Mouse (Mus musculus): ENCODE data around the gene Taf1c. TPM values are rescaled to one million over a fixed set of nuclear protein-coding genes. Genes with fewer than 3 reads are reported as not detected.

Taf1c gene
- polyA plus RNA-seq (2012; ENCODE audit: insufficient read depth, insufficient read length, missing spikeins), result 7.1 TPM in 2 replicates

- Histone ChIP-seq H3K4me1 (ENCODE audit: control insufficient read depth, insufficient read depth, low read length) (peaks cover 7% of the 10 kb centered on the region), H3K4me3 (ENCODE audit: insufficient read depth, low read length) (peak within 1 kb of the TSS; percentile 86), H3K27ac (ENCODE audit: insufficient read depth, low read depth, low read length) (peak within 1 kb of the TSS; percentile 53)
- no peak for TF ChIP-seq POLR2A (IDR thresholded peaks at IDR 0.05; ENCODE audit: borderline replicate concordance, low read depth, low read length)
- TF ChIP-seq CTCF (IDR thresholded peaks at IDR 0.05; ENCODE audit: low read depth, low read length), result peak; percentile 29; the same call in 1 of the 2 replicates
Measured at GRCm38 (mm10) chr8:119604996-119605395, at the start of gene Taf1c. Gene Taf1c, minus strand, starts transcription at chr8:119605222.

GRCm38 (mm10) chr8:119651324-119651723 is 46.3 kb upstream of the Taf1c start:
- H3K4me1 ChIP-seq (ENCODE audit: control insufficient read depth, insufficient read depth, low read length), result no peaks in the 10 kb centered on the region
- no peak overlapping the region for H3K4me3 ChIP-seq (ENCODE audit: insufficient read depth, low read length)
- H3K27ac ChIP-seq (ENCODE audit: insufficient read depth, low read depth, low read length), result no peak overlapping the region
- no peak for TF ChIP-seq CTCF (IDR thresholded peaks at IDR 0.05; ENCODE audit: low read depth, low read length)
- TF ChIP-seq POLR2A (IDR thresholded peaks at IDR 0.05; ENCODE audit: borderline replicate concordance, low read depth, low read length), result no peak

- Histone ChIP-seq H3K4me1 (ENCODE audit: control insufficient read depth, insufficient read depth, low read length) (no peaks in the 10 kb centered on the region), H3K4me3 (ENCODE audit: insufficient read depth, low read length) (no peak overlapping the region)
Measured at GRCm38 (mm10) chr8:119646846-119647245, 41.8 kb upstream of the Taf1c start.

GRCm38 (mm10) chr8:119646197-119646596 is 41.2 kb upstream of the Taf1c start:
- Histone ChIP-seq H3K27ac (ENCODE audit: insufficient read depth, low read depth, low read length) (no peak overlapping the region), H3K4me1 (ENCODE audit: control insufficient read depth, insufficient read depth, low read length) (no peaks in the 10 kb centered on the region), H3K4me3 (ENCODE audit: insufficient read depth, low read length) (no peak overlapping the region)
- TF ChIP-seq CTCF (IDR thresholded peaks at IDR 0.05; ENCODE audit: low read depth, low read length) (no peak), POLR2A (IDR thresholded peaks at IDR 0.05; ENCODE audit: borderline replicate concordance, low read depth, low read length) (no peak)

More at GRCm38 (mm10) chr8:119646846-119647245, 41.8 kb upstream of the Taf1c start:
- TF ChIP-seq CTCF (IDR thresholded peaks at IDR 0.05; ENCODE audit: low read depth, low read length), result no peak
- no peak for TF ChIP-seq POLR2A (IDR thresholded peaks at IDR 0.05; ENCODE audit: borderline replicate concordance, low read depth, low read length)
- H3K27ac ChIP-seq (ENCODE audit: insufficient read depth, low read depth, low read length), result no peak overlapping the region

- Histone ChIP-seq H3K27ac (ENCODE audit: insufficient read depth, low read depth, low read length) (no peak overlapping the region), H3K4me3 (ENCODE audit: insufficient read depth, low read length) (no peak overlapping the region), H3K4me1 (ENCODE audit: control insufficient read depth, insufficient read depth, low read length) (no peaks in the 10 kb centered on the region)
- TF ChIP-seq POLR2A (IDR thresholded peaks at IDR 0.05; ENCODE audit: borderline replicate concordance, low read depth, low read length) (no peak), CTCF (IDR thresholded peaks at IDR 0.05; ENCODE audit: low read depth, low read length) (no peak)
Measured at GRCm38 (mm10) chr8:119644981-119645597, 40.1 kb upstream of the Taf1c start.

GRCm38 (mm10) chr8:119644429-119644960 is 39.5 kb upstream of the Taf1c start:
- Histone ChIP-seq H3K27ac (ENCODE audit: insufficient read depth, low read depth, low read length) (no peak overlapping the region), H3K4me1 (ENCODE audit: control insufficient read depth, insufficient read depth, low read length) (no peaks in the 10 kb centered on the region), H3K4me3 (ENCODE audit: insufficient read depth, low read length) (no peak overlapping the region)
- TF ChIP-seq POLR2A (IDR thresholded peaks at IDR 0.05; ENCODE audit: borderline replicate concordance, low read depth, low read length) (no peak), CTCF (IDR thresholded peaks at IDR 0.05; ENCODE audit: low read depth, low read length) (no peak)

GRCm38 (mm10) chr8:119642960-119643359 is 37.9 kb upstream of the Taf1c start:
- H3K27ac ChIP-seq (ENCODE audit: insufficient read depth, low read depth, low read length), result no peak overlapping the region
- no peak for TF ChIP-seq CTCF (IDR thresholded peaks at IDR 0.05; ENCODE audit: low read depth, low read length)
- no peak for TF ChIP-seq POLR2A (IDR thresholded peaks at IDR 0.05; ENCODE audit: borderline replicate concordance, low read depth, low read length)
- no peaks in the 10 kb centered on the region for H3K4me1 ChIP-seq (ENCODE audit: control insufficient read depth, insufficient read depth, low read length)
- H3K4me3 ChIP-seq (ENCODE audit: insufficient read depth, low read length), result no peak overlapping the region

GRCm38 (mm10) chr8:119641058-119641457 is 36.0 kb upstream of the Taf1c start:
- H3K4me1 ChIP-seq (ENCODE audit: control insufficient read depth, insufficient read depth, low read length), result no peaks in the 10 kb centered on the region
- H3K27ac ChIP-seq (ENCODE audit: insufficient read depth, low read depth, low read length), result no peak overlapping the region
- TF ChIP-seq POLR2A (IDR thresholded peaks at IDR 0.05; ENCODE audit: borderline replicate concordance, low read depth, low read length) (no peak), CTCF (IDR thresholded peaks at IDR 0.05; ENCODE audit: low read depth, low read length) (no peak)
- H3K4me3 ChIP-seq (ENCODE audit: insufficient read depth, low read length), result no peak overlapping the region

GRCm38 (mm10) chr8:119639798-119640197 is 34.8 kb upstream of the Taf1c start:
- H3K27ac ChIP-seq (ENCODE audit: insufficient read depth, low read depth, low read length), result no peak overlapping the region
- 0 out of 2 replicates have a peak, but pooled peaks cover 1% of the 10 kb centered on the region for H3K4me1 ChIP-seq (ENCODE audit: control insufficient read depth, insufficient read depth, low read length)
- TF ChIP-seq POLR2A (IDR thresholded peaks at IDR 0.05; ENCODE audit: borderline replicate concordance, low read depth, low read length) (no peak), CTCF (IDR thresholded peaks at IDR 0.05; ENCODE audit: low read depth, low read length) (no peak)
- H3K4me3 ChIP-seq (ENCODE audit: insufficient read depth, low read length), result no peak overlapping the region

GRCm38 (mm10) chr8:119638261-119638660 is 33.2 kb upstream of the Taf1c start:
- H3K27ac ChIP-seq (ENCODE audit: insufficient read depth, low read depth, low read length), result no peak overlapping the region
- 0 out of 2 replicates have a peak, but pooled peaks cover 3% of the 10 kb centered on the region for H3K4me1 ChIP-seq (ENCODE audit: control insufficient read depth, insufficient read depth, low read length)
- TF ChIP-seq POLR2A (IDR thresholded peaks at IDR 0.05; ENCODE audit: borderline replicate concordance, low read depth, low read length), result no peak
- TF ChIP-seq CTCF (IDR thresholded peaks at IDR 0.05; ENCODE audit: low read depth, low read length), result no peak
- H3K4me3 ChIP-seq (ENCODE audit: insufficient read depth, low read length), result no peak overlapping the region
